Mouse (Mus musculus) adrenal gland, adult 18-20 months (tissue): Measurements from ENCODE around the gene Ankrd1. TPM values are rescaled to one million over a fixed set of nuclear protein-coding genes. Genes with fewer than 3 reads are reported as not detected.

Source experiments
- DNase-seq, 2 experiments: peaks; one replicate each; pipeline ENCODE4 v3.0.0; 2021 to 2022; ENCODE audit warnings: low spot score in 2 of 2
- total RNA-seq, 2 experiments: library from RNA; stranded (reverse); gene quantifications; 1 replicate in 1 of 2; 2 replicates in 1 of 2; pipeline ENCODE4 v1.2.3; 2021

Ankrd1 gene
- total RNA-seq, 2 experiments from 2014 or later = not detected

GRCm38 (mm10) chr19:36110465-36110864 is 9.4 kb downstream of the Ankrd1 start:
- DNase-seq = no peak

- DNase-seq = no peak
Observed at GRCm38 (mm10) chr19:36109318-36109944, 10.5 kb downstream of the Ankrd1 start.

GRCm38 (mm10) chr19:36103909-36104308 is 16.0 kb downstream of the Ankrd1 start:
- no peak for DNase-seq

GRCm38 (mm10) chr19:36098916-36099315 is 21.0 kb downstream of the Ankrd1 start:
- no peak for DNase-seq

- DNase-seq = no peak
Observed at GRCm38 (mm10) chr19:36098265-36098664, 21.6 kb downstream of the Ankrd1 start.

GRCm38 (mm10) chr19:36097194-36097593 is 22.7 kb downstream of the Ankrd1 start:
- no peak for DNase-seq

GRCm38 (mm10) chr19:36090781-36091180 is 29.1 kb downstream of the Ankrd1 start:
- no peak for DNase-seq

- peak; percentile 72 to 77 for DNase-seq
Observed at GRCm38 (mm10) chr19:36083262-36084225, 36.4 kb downstream of the Ankrd1 start, which contains the start of gene Rpp30. TSS of gene Rpp30 (plus strand) at chr19:36083716.

- no peak for DNase-seq
Observed at GRCm38 (mm10) chr19:36082606-36083261, 37.2 kb downstream of the Ankrd1 start.

- DNase-seq = no peak
Observed at GRCm38 (mm10) chr19:36062801-36063529, 56.9 kb downstream of the Ankrd1 start.

Other genes with a start within 250 kb of the Ankrd1 start
- gene Htr7, start 62.6 kb downstream of the Ankrd1 start, total RNA-seq = not detected
- 10 to 100 TPM; 13.7 to 13.9 TPM for gene Rpp30, start 36.4 kb downstream of the Ankrd1 start, total RNA-seq
- gene Pcgf5, start 228.2 kb upstream of the Ankrd1 start, total RNA-seq = 10 to 100 TPM; 24.7 to 27.9 TPM